Mouse (Mus musculus): ENCODE data around the gene Ttc1. TPM values are rescaled to one million over a fixed set of nuclear protein-coding genes. Genes with fewer than 3 reads are reported as not detected.

The Ttc1 gene
- polyA plus RNA-seq, 1 experiment: 19.9 TPM

DNA sequence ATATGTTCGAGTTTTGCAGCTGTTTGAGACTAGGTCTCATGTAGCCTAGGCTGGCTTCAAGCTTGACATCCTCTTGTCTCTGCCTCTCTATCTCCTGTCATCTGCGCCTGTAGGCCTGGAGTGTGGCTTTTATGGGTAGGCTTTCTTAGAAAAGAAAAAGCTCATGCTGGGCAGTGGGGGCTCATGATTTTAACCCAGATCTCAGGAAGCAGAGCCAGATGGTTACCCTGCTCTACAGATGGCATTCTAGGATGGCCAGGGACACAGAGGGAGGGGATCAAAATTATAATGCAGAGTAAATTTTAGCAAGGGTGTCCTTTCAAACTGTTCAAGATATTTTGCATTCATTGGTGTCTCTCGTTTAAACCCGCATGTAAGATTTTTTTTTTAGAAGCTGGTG, 35.6 kb downstream of the Ttc1 start:
- peaks cover 28% of the 10 kb centered on the region for H3K4me1 ChIP-seq
- TF ChIP-seq FLI1 (IDR thresholded peaks at IDR 0.05; ENCODE audit: low read length) (no peak), GATA1 (IDR thresholded peaks at IDR 0.05; ENCODE audit: borderline replicate concordance, low read length) (no peak)
- H3K36me3 ChIP-seq (replicated peaks; ENCODE audit: low read length): peaks cover 86% of the 10 kb centered on the region
- H3K27me3 ChIP-seq (replicated peaks): no peaks in the 10 kb centered on the region
- no peak overlapping the region for H3K4me3 ChIP-seq (replicated peaks)
- no peaks in the 10 kb centered on the region for H3K9me3 ChIP-seq

DNA sequence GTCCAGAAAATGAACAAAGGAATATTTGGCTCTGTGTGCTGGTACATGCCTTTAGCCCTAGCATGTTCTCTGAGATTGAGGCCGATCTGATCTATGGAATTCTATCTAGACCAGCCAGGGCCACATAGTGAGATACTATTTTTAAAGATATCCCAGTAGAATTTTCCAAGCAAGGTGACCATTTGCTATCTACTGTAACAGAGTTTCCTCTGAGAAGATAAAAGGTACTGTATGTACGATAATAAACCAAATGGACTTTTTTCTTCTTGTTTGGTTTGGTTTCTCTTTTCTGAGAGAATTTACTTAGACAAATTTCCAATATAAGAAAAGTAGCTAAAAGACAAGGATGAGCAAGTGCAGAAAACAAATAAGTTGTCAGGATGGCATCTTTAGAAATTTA, 39.4 kb downstream of the Ttc1 start:
- peaks cover 46% of the 10 kb centered on the region for H3K4me1 ChIP-seq
- no peaks in the 10 kb centered on the region for H3K9me3 ChIP-seq
- H3K4me3 ChIP-seq (replicated peaks): no peak overlapping the region
- H3K36me3 ChIP-seq (replicated peaks; ENCODE audit: low read length): peaks cover 82% of the 10 kb centered on the region
- no peaks in the 10 kb centered on the region for H3K27me3 ChIP-seq (replicated peaks)
- TF ChIP-seq FLI1 (IDR thresholded peaks at IDR 0.05; ENCODE audit: low read length) (no peak), GATA1 (IDR thresholded peaks at IDR 0.05; ENCODE audit: borderline replicate concordance, low read length) (no peak)

DNA sequence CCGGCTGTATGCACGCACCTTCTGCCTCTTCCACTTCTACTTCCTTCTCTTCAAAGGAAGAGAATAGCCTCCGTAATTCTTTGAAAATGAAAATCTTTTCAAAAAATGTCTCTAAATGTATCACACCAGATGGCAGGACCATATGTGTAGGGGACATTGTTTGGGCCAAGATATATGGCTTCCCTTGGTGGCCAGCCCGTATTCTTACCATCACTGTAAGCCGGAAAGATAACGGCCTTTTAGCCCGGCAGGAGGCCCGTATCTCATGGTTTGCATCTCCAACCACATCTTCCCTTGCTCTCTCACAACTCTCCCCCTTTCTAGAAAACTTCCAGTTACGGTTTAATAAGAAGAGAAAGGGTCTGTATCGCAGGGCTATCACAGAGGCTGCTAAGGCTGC, 42.1 kb downstream of the Ttc1 start:
- H3K36me3 ChIP-seq (replicated peaks; ENCODE audit: low read length): peaks cover 75% of the 10 kb centered on the region
- no peak overlapping the region for H3K4me3 ChIP-seq (replicated peaks)
- H3K9me3 ChIP-seq: no peaks in the 10 kb centered on the region
- H3K27me3 ChIP-seq (replicated peaks): no peaks in the 10 kb centered on the region
- peaks cover 53% of the 10 kb centered on the region for H3K4me1 ChIP-seq
- TF ChIP-seq GATA1 (IDR thresholded peaks at IDR 0.05; ENCODE audit: borderline replicate concordance, low read length) (no peak), FLI1 (IDR thresholded peaks at IDR 0.05; ENCODE audit: low read length) (no peak)

DNA sequence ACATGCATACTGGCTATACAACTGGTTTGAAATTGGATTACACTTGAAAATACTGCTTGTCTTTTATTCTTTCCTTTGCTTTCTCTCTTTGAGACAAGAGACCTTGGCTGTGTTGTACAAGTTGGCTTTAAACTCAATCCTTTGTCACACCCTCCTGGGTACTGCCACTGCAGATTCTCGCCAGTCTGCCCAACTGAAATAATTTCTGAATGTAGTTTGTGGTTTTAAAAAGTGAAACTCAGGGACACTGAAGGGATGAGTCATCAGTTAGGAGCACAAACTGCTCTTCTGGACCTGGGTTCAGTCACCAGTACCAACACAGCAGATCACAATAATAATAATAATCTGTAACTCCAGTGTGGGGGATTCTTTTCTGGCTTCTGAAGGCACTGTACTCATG, 44.3 kb downstream of the Ttc1 start:
- Histone ChIP-seq H3K27me3 (replicated peaks) (no peaks in the 10 kb centered on the region), H3K4me3 (replicated peaks) (peak overlapping the region; percentile 19), H3K9me3 (no peaks in the 10 kb centered on the region), H3K4me1 (peaks cover 73% of the 10 kb centered on the region), H3K36me3 (replicated peaks; ENCODE audit: low read length) (peaks cover 79% of the 10 kb centered on the region)
- TF ChIP-seq FLI1 (IDR thresholded peaks at IDR 0.05; ENCODE audit: low read length) (no peak), GATA1 (IDR thresholded peaks at IDR 0.05; ENCODE audit: borderline replicate concordance, low read length) (no peak)

DNA sequence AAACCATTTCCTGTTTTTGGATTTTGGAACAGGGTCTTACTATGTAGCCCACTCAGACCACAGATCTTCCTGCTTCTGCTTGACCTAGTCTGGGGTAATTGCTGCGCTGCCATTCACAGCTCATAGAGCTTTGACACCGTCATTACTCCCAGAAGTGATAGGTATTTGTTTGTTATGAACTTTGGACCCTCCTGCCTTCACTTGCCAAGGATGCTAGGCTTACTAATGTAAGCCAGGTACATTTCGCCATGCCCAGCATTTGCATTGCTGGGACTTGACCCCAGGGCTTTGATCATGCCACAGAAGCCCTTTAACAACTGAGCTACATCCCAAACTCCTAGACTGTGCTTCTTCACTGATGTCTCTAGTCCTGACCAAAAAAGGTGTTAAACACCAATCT, 47.5 kb downstream of the Ttc1 start:
- no peaks in the 10 kb centered on the region for H3K27me3 ChIP-seq (replicated peaks)
- H3K9me3 ChIP-seq: no peaks in the 10 kb centered on the region
- no peak for TF ChIP-seq GATA1 (IDR thresholded peaks at IDR 0.05; ENCODE audit: borderline replicate concordance, low read length)
- TF ChIP-seq FLI1 (IDR thresholded peaks at IDR 0.05; ENCODE audit: low read length): no peak
- peaks cover 83% of the 10 kb centered on the region for H3K36me3 ChIP-seq (replicated peaks; ENCODE audit: low read length)
- H3K4me3 ChIP-seq (replicated peaks): no peak overlapping the region
- H3K4me1 ChIP-seq: peaks cover 80% of the 10 kb centered on the region

DNA sequence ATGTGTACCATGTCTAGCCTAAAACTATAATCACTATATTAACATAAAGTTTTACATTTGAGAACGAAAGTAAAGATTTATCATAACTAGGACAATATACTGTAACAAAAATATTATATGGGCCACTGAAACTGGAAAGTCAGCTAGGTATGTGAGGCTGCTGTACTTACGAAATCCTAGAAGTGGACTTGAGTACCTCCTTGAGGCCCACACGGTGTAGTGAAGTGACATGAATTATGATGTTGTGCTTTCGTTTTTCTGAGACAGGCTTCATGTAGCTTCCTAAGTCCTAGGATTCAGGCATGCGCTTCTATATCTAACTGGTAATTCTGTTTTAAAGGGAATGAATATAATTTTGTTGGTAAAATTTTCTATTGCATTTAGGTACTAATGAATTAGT, 49.2 kb downstream of the Ttc1 start:
- no peak for TF ChIP-seq GATA1 (IDR thresholded peaks at IDR 0.05; ENCODE audit: borderline replicate concordance, low read length)
- no peak for TF ChIP-seq FLI1 (IDR thresholded peaks at IDR 0.05; ENCODE audit: low read length)
- no peak overlapping the region for H3K4me3 ChIP-seq (replicated peaks)
- H3K9me3 ChIP-seq: no peaks in the 10 kb centered on the region
- peaks cover 80% of the 10 kb centered on the region for H3K36me3 ChIP-seq (replicated peaks; ENCODE audit: low read length)
- H3K27me3 ChIP-seq (replicated peaks): no peaks in the 10 kb centered on the region
- peaks cover 69% of the 10 kb centered on the region for H3K4me1 ChIP-seq

DNA sequence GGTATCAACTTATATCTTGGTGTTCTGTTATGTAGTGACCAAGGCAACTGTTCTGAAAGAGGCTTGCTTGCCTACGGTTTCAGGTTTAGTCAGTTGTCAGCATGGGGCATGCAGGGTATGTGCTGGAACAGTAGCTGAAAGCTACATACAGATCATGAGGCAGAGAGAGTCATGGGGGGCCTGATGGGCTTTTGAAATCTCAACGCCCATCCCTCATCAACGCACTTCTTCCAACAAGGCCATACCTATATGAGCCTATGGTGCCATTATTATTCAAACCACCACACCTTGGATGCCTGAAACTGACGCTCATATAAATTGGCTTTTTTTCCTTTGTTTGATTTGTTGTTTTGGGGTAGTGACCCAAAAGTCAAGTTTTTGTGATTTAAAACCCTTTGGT, 51.2 kb downstream of the Ttc1 start:
- peaks cover 91% of the 10 kb centered on the region for H3K36me3 ChIP-seq (replicated peaks; ENCODE audit: low read length)
- H3K4me3 ChIP-seq (replicated peaks): no peak overlapping the region
- no peak for TF ChIP-seq FLI1 (IDR thresholded peaks at IDR 0.05; ENCODE audit: low read length)
- TF ChIP-seq GATA1 (IDR thresholded peaks at IDR 0.05; ENCODE audit: borderline replicate concordance, low read length): no peak
- no peaks in the 10 kb centered on the region for H3K9me3 ChIP-seq
- no peaks in the 10 kb centered on the region for H3K27me3 ChIP-seq (replicated peaks)
- H3K4me1 ChIP-seq: peaks cover 51% of the 10 kb centered on the region

DNA sequence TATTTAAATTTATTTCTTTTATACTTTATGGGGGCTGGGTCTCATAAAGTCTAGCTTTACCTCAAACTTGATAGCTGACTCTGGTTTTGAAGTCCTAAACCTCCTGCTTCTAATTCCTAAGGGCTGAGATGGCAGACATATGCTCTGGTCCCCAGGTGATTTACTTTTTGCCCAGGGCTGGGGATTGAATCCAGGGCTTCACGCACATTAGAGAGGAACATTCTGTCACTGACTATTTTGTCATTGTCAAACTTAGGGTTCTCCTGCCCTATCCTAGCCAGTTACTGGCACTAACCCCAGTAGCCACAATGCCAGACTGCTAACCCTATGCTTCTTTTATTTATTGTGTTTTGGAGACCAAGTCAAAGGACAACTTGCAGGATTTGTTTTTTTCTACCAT, 59.0 kb downstream of the Ttc1 start:
- TF ChIP-seq GATA1 (IDR thresholded peaks at IDR 0.05; ENCODE audit: borderline replicate concordance, low read length) (no peak), FLI1 (IDR thresholded peaks at IDR 0.05; ENCODE audit: low read length) (no peak)
- Histone ChIP-seq H3K4me1 (peaks cover 42% of the 10 kb centered on the region), H3K9me3 (no peaks in the 10 kb centered on the region), H3K27me3 (replicated peaks) (no peaks in the 10 kb centered on the region), H3K4me3 (replicated peaks) (no peak overlapping the region), H3K36me3 (replicated peaks; ENCODE audit: low read length) (peaks cover 96% of the 10 kb centered on the region)

DNA sequence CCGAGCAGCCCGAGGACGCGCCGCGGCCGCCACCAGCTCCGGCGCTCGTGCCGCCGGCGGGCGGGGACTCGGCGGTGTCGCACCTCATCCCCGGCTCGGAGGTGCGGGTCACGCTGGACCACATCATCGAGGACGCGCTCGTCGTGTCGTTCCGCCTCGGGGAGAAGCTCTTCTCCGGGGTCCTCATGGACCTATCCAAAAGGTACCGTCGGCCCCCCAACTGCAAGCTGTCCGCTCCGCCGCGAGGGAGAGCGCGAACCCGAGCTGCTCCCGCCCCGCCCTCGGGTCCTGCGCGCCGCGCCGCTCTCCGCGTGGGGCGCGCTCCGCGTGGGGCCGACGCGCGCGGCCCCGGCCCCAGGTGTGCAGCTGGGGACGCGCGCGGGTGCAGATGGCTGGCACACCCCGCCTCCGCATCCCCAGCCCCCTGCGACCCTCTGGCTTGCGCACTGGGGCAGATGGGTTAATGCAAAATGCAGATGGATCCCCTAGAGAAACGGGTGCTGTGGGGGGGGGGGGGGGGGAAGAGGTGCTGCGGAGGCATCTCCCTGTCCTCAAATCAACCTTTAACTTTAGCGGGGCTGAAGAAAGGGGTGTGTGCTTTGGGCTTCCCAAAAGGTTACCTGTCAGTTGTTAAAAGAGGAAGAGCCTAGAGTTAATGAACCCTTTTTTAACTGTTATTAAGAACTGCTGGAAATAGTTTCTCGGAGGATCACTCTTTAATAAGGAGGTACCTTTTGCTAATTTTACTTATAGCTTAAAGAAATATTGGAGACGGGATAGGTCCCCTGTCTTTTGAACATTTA, 65.2 kb downstream of the Ttc1 start:
- H3K27me3 ChIP-seq (replicated peaks): peaks cover 2% of the 10 kb centered on the region
- H3K36me3 ChIP-seq (replicated peaks; ENCODE audit: low read length): peaks cover 41% of the 10 kb centered on the region
- H3K4me3 ChIP-seq (replicated peaks): peak overlapping the region; percentile 97
- no peak for TF ChIP-seq FLI1 (IDR thresholded peaks at IDR 0.05; ENCODE audit: low read length)
- TF ChIP-seq GATA1 (IDR thresholded peaks at IDR 0.05; ENCODE audit: borderline replicate concordance, low read length): no peak
- H3K9me3 ChIP-seq: no peaks in the 10 kb centered on the region
- peaks cover 47% of the 10 kb centered on the region for H3K4me1 ChIP-seq

DNA sequence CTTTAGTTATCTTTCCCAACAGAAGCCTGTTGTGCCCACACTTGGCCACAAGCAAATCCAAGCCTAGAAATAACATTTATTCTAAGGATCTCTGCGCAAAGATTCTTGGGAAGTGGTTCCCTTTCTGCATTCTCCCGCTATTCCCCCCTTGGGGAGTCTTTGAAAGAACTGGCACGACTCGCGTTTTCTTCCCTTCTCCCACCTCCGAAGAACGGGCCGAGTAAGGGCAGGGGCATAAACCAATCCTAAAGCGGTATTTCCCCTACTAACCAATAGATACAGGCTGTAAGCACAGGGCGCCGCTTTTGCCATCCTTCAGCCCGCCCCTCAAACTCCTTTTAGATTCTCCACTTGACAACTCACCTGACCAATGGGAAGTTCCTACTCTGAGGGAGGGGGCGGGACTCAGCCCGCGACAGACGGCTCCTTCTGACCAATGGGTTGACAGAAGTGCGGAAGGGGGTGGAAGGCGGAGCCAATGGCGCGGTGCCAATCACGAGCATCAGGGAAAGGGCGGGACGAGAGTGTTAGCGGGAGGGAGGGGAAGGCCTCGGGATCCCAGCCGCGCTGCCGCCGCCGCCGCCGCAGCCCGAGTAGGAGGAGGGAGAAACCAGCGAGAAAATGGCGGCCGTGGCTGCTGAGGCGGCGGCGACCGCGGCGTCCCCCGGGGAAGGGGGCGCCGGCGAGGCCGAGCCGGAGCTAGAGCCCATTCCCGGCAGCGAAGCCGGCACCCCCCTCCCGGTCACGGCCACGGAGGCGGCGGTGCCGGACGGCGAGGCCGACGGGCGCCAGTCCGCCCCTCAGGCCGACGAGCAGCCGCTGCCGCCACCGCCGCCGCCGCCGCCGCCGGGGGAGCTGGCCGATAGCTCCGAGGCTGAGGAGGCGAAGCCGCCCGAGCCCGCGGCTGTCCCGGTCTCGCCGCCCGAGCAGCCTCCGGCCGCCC, 66.1 kb downstream of the Ttc1 start, which contains the start of gene Pwwp2a:
Gene Pwwp2a, plus strand, starts transcription at position 527 of the 943 bp plus-strand sequence.
- TF ChIP-seq GATA1 (IDR thresholded peaks at IDR 0.05; ENCODE audit: borderline replicate concordance, low read length): no peak
- TF ChIP-seq FLI1 (IDR thresholded peaks at IDR 0.05; ENCODE audit: low read length): peak; percentile 23; the same call in 1 of the 2 replicates
- Histone ChIP-seq H3K27me3 (replicated peaks) (peaks cover 2% of the 10 kb centered on the region), H3K4me3 (replicated peaks) (peak within 1 kb of the TSS; percentile 97), H3K9me3 (no peaks in the 10 kb centered on the region), H3K4me1 (peaks cover 48% of the 10 kb centered on the region), H3K36me3 (replicated peaks; ENCODE audit: low read length) (peaks cover 32% of the 10 kb centered on the region)

Other genes starting within 250 kb of the Ttc1 start
- 13.9 and 46.5 TPM in 2 replicates for gene Ccnjl, start 219.2 kb downstream of the Ttc1 start, polyA plus RNA-seq (2012; ENCODE audit: insufficient read depth, low replicate concordance)
- 0.65 TPM in 1 of 2 replicates, not detected in the other for gene 4933415A04Rik, start 161.0 kb downstream of the Ttc1 start, polyA plus RNA-seq (2012; ENCODE audit: insufficient read depth, low replicate concordance)
- not detected in 2 replicates for gene Fabp6, start 146.5 kb downstream of the Ttc1 start, polyA plus RNA-seq (2012; ENCODE audit: insufficient read depth, low replicate concordance)
- 2.3 and 12.6 TPM in 2 replicates for gene Pwwp2a, start 66.0 kb downstream of the Ttc1 start, polyA plus RNA-seq (2012; ENCODE audit: insufficient read depth, low replicate concordance)
- not detected in 2 replicates for gene Adra1b, start 153.2 kb upstream of the Ttc1 start, polyA plus RNA-seq (2012; ENCODE audit: insufficient read depth, low replicate concordance)